Mouse (Mus musculus): ENCODE results near the gene Cxcl12.

GRCm38 (mm10) chr6:117206834-117207233 lies 38.5 kb downstream of the Cxcl12 start:
- TF ChIP-seq CTCF (IDR thresholded peaks at IDR 0.05; ENCODE audit: low read depth, low read length) (no peak), GATA1 (IDR thresholded peaks at IDR 0.05; ENCODE audit: borderline replicate concordance, low read length) (no peak), TAL1 (conservative IDR thresholded peaks at IDR 0.05; ENCODE audit: low read depth, low read length) (no peak), POLR2AphosphoS5 (IDR thresholded peaks at IDR 0.05; ENCODE audit: insufficient replicate concordance, low read depth, low read length) (no peak), GATA2 (IDR thresholded peaks at IDR 0.05; ENCODE audit: borderline replicate concordance, low read depth, low read length) (no peak)

Measured in G1E (cell line).